Mouse (Mus musculus): ENCODE measurements at regions not wholly inside any gene's neighbourhood (a gene's known extent, or its start where the extent isn't known, plus 50 kb on each side); places are given as distances from the start of the nearest gene placed in this dataset.

DNA sequence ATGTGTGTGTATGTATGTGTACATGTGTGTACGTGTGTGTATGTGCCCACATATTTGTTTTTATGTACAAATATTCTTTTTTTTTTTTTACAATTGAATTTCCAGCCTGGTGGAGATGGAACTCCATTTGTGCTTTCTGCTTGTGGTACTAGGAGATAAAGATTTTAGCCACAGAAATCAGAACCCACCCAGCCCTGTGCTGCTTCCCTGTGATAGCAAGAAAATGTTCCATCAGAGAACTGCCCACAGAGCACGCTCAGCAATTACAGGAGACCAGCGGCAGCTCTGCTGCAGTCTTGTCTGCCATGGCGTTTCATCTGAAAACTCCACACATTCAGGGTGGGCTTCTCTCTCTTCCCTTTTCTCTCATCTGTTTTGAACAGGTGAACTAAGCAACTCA is 118.7 kb upstream of the L3mbtl4 start:
- ATAC-seq, result no peak
- Histone ChIP-seq H3K4me2 (ENCODE audit: low read depth) (no peak overlapping the region), H3K27me3 (ENCODE audit: insufficient read depth, low read length) (no peaks in the 10 kb centered on the region), H3K4me3 (ENCODE audit: low read depth, low read length) (no peak overlapping the region), H3K4me1 (ENCODE audit: insufficient read depth) (0 out of 2 replicates have a peak, but pooled peaks cover 3% of the 10 kb centered on the region), H3K27ac (ENCODE audit: low read depth, low read length) (no peak overlapping the region), H3K9me3 (ENCODE audit: low read length) (no peaks in the 10 kb centered on the region), H3K9ac (no peak overlapping the region), H3K36me3 (ENCODE audit: insufficient read depth) (no peaks in the 10 kb centered on the region)
- no peak for DNase-seq
- WGBS, result 86% methylated on average over 4 of the region's 4 CpGs
- TF ChIP-seq CTCF (IDR thresholded peaks at IDR 0.05; ENCODE audit: low read depth), result no peak

DNA sequence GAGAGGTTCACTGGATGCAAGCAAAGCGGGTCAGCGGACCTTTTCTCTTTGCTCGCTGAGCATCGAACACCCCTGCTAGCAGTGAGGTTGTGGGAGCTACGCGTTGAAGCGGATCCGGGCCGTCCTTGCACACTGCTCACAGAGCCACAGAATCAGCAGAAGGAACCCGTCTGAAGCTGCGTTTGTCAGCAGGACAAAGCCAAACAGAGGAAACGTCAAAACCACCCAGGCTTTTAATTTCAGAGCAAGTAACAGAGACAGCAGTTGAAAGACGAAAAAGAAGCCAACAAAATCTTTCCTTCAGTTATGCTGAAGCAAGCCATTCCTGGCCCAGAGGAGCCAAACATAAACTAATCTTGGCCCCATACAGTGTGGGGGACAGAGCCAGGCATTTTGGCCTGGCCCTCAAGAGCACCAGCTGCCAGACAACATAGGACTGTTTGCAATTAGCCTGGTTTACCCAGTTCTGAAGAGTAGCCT is 115.4 kb upstream of the L3mbtl4 start:
- H3K4me1 ChIP-seq (ENCODE audit: insufficient read depth), result 0 out of 2 replicates have a peak, but pooled peaks cover 3% of the 10 kb centered on the region
- no peak overlapping the region for H3K4me3 ChIP-seq (ENCODE audit: low read depth, low read length)
- H3K36me3 ChIP-seq (ENCODE audit: insufficient read depth), result no peaks in the 10 kb centered on the region
- no peaks in the 10 kb centered on the region for H3K9me3 ChIP-seq (ENCODE audit: low read length)
- ATAC-seq, result peak; percentile 93
- WGBS, result 7% methylated on average over 13 of the region's 13 CpGs
- H3K9ac ChIP-seq, result no peak overlapping the region
- no peak for TF ChIP-seq CTCF (IDR thresholded peaks at IDR 0.05; ENCODE audit: low read depth)
- peak overlapping the region; percentile 22 for H3K4me2 ChIP-seq (ENCODE audit: low read depth)
- H3K27me3 ChIP-seq (ENCODE audit: insufficient read depth, low read length), result no peaks in the 10 kb centered on the region
- peak; percentile 64 for DNase-seq
- H3K27ac ChIP-seq (ENCODE audit: low read depth, low read length), result 0 out of 2 replicates have a peak overlapping the region, but pooled peaks have one; percentile 1

GRCm38 (mm10) chr17:68161107-68161506 is 112.5 kb upstream of the L3mbtl4 start:
- WGBS, result 82% methylated on average over 2 of the region's 2 CpGs
- Histone ChIP-seq H3K36me3 (ENCODE audit: insufficient read depth) (no peaks in the 10 kb centered on the region), H3K4me2 (ENCODE audit: low read depth) (no peak overlapping the region), H3K4me1 (ENCODE audit: insufficient read depth) (peaks cover 3% of the 10 kb centered on the region; the same call in 1 of the 2 replicates), H3K27me3 (ENCODE audit: insufficient read depth, low read length) (no peaks in the 10 kb centered on the region), H3K9me3 (ENCODE audit: low read length) (no peaks in the 10 kb centered on the region), H3K27ac (ENCODE audit: low read depth, low read length) (no peak overlapping the region), H3K4me3 (ENCODE audit: low read depth, low read length) (no peak overlapping the region), H3K9ac (no peak overlapping the region)
- TF ChIP-seq CTCF (IDR thresholded peaks at IDR 0.05; ENCODE audit: low read depth), result no peak
- DNase-seq, result no peak
- ATAC-seq, result no peak

GRCm38 (mm10) chr17:68163545-68163944 is 110.1 kb upstream of the L3mbtl4 start:
- H3K4me1 ChIP-seq (ENCODE audit: insufficient read depth), result peaks cover under 1% of the 10 kb centered on the region; the same call in 1 of the 2 replicates
- H3K9me3 ChIP-seq (ENCODE audit: low read length), result no peaks in the 10 kb centered on the region
- H3K27me3 ChIP-seq (ENCODE audit: insufficient read depth, low read length), result no peaks in the 10 kb centered on the region
- no peak overlapping the region for H3K9ac ChIP-seq
- ATAC-seq (peak; percentile 71), DNase-seq (peak; percentile 69)
- 32% methylated on average over 4 of the region's 4 CpGs for WGBS
- no peak overlapping the region for H3K4me2 ChIP-seq (ENCODE audit: low read depth)
- no peak for TF ChIP-seq CTCF (IDR thresholded peaks at IDR 0.05; ENCODE audit: low read depth)
- no peak overlapping the region for H3K27ac ChIP-seq (ENCODE audit: low read depth, low read length)
- no peak overlapping the region for H3K4me3 ChIP-seq (ENCODE audit: low read depth, low read length)
- H3K36me3 ChIP-seq (ENCODE audit: insufficient read depth), result no peaks in the 10 kb centered on the region

- TF ChIP-seq CTCF (IDR thresholded peaks at IDR 0.05; ENCODE audit: low read depth), result no peak
- Histone ChIP-seq H3K27ac (ENCODE audit: low read depth, low read length) (no peak overlapping the region), H3K9me3 (ENCODE audit: low read length) (no peaks in the 10 kb centered on the region), H3K27me3 (ENCODE audit: insufficient read depth, low read length) (no peaks in the 10 kb centered on the region), H3K4me2 (ENCODE audit: low read depth) (no peak overlapping the region), H3K9ac (no peak overlapping the region), H3K36me3 (ENCODE audit: insufficient read depth) (no peaks in the 10 kb centered on the region), H3K4me3 (ENCODE audit: low read depth, low read length) (no peak overlapping the region), H3K4me1 (ENCODE audit: insufficient read depth) (no peaks in the 10 kb centered on the region; the same call in 1 of the 2 replicates)
- 81% methylated on average over 2 of the region's 2 CpGs for WGBS
- no peak for DNase-seq
- no peak for ATAC-seq
These were observed 108.9 kb upstream of the L3mbtl4 start for GRCm38 (mm10) chr17:68164666-68165065.

DNA sequence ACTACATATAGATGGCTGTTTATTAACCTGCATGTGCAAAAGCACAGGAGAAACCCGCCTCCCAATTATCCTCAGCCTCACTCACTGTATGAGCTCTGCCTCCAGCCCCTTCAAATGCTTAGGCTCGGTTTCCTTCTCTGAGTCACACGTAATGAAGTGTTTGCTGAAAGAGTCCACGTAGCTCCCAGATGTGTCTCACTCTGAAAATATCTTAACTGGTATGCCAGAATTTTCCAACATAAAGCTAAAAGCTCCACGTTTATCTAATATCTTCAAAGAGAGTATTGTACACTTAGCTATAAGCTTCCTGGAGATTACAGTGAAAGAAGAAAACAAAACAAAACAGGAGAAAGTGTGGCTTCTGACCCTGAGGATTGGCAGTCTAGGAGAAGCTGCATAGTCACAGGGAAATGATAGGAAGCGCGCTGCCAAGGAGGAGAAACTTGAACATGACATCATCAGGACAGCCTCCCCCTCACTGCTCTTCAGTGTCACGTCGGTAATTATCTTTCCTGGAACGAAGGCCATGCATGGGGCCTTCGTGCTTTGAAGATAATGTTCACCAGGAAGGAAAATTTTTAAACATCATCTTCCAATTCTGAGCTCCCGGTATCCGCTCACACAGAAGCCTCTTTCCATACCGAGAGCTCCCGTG is 108.3 kb upstream of the L3mbtl4 start:
- WGBS, result 51% methylated on average over 15 of the region's 15 CpGs
- no peaks in the 10 kb centered on the region; the same call in 1 of the 2 replicates for H3K4me1 ChIP-seq (ENCODE audit: insufficient read depth)
- H3K27ac ChIP-seq (ENCODE audit: low read depth, low read length), result 0 out of 2 replicates have a peak overlapping the region, but pooled peaks have one; percentile 2
- H3K4me2 ChIP-seq (ENCODE audit: low read depth), result 0 out of 2 replicates have a peak overlapping the region, but pooled peaks have one; percentile 0
- H3K4me3 ChIP-seq (ENCODE audit: low read depth, low read length), result no peak overlapping the region
- DNase-seq (no peak), ATAC-seq (no peak)
- H3K36me3 ChIP-seq (ENCODE audit: insufficient read depth), result no peaks in the 10 kb centered on the region
- no peaks in the 10 kb centered on the region for H3K9me3 ChIP-seq (ENCODE audit: low read length)
- no peak overlapping the region for H3K9ac ChIP-seq
- TF ChIP-seq CTCF (IDR thresholded peaks at IDR 0.05; ENCODE audit: low read depth), result no peak
- H3K27me3 ChIP-seq (ENCODE audit: insufficient read depth, low read length), result no peaks in the 10 kb centered on the region

DNA sequence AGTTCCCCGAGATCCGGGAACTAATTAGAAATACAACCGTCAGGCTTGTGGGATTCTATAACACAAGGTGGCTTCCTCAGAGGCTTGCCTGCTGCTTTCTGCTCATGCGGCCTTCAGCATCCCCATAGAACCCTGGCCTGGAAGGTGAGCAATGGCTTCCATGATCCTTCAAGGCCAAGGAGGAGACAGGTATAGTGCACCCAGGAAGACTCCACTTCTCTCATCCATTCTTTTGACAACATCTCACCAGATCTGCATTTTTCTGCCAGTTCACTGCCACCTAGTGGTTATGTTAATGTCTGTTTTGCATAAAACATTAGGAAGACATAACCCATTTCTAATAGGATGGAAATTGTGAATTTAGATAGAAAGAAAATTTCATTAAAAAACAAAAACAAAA is 107.2 kb upstream of the L3mbtl4 start:
- no peaks in the 10 kb centered on the region for H3K9me3 ChIP-seq (ENCODE audit: low read length)
- no peak overlapping the region for H3K9ac ChIP-seq
- ATAC-seq (peak; percentile 49; the same call in 1 of the 2 replicates), DNase-seq (peak; percentile 66)
- H3K27ac ChIP-seq (ENCODE audit: low read depth, low read length), result no peak overlapping the region
- H3K4me3 ChIP-seq (ENCODE audit: low read depth, low read length), result no peak overlapping the region
- H3K27me3 ChIP-seq (ENCODE audit: insufficient read depth, low read length), result no peaks in the 10 kb centered on the region
- H3K4me2 ChIP-seq (ENCODE audit: low read depth), result no peak overlapping the region
- 70% methylated on average over 4 of the region's 4 CpGs for WGBS
- peak; percentile 82 for TF ChIP-seq CTCF (IDR thresholded peaks at IDR 0.05; ENCODE audit: low read depth)
- no peaks in the 10 kb centered on the region for H3K36me3 ChIP-seq (ENCODE audit: insufficient read depth)
- no peaks in the 10 kb centered on the region; the same call in 1 of the 2 replicates for H3K4me1 ChIP-seq (ENCODE audit: insufficient read depth)
